Mouse (Mus musculus): Measurements from ENCODE around the gene Gsto2.

DNA sequence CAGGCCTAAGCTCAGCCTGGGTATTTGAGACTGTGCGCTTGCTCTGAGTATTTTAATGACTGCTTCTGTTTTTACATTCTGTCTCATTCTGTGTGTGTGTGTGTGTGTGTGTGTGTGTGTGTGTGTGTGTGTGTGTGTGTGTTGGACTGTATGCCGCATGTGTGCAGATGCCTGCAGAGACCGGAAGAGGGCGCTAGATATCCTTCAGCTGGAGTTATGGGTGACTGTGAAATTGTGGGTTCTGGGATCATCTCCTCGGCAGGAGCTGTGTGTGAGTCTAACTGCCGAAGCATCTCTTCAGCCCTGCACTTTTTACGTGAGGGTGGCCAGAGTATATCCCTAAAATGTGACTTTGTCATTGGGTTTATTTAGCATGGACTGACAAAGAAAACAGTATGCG lies 34.2 kb upstream of the Gsto2 start:
- TF ChIP-seq POLR2A (IDR thresholded peaks at IDR 0.05; ENCODE audit: low read depth, low read length) (no peak), CTCF (IDR thresholded peaks at IDR 0.05; ENCODE audit: extremely low read depth, insufficient read length, insufficient replicate concordance, low read depth, low read length) (no peak)
